Mouse (Mus musculus): ENCODE measurements around the gene Mettl23. TPM values are rescaled to one million over a fixed set of nuclear protein-coding genes. Genes with fewer than 3 reads are reported as not detected.

Gene Mettl23
- 45.9 and 46.3 TPM in 2 replicates for polyA plus RNA-seq (2015; fragmentation: Nextera tagmentation; extraction: Ambion mirVana)

DNA sequence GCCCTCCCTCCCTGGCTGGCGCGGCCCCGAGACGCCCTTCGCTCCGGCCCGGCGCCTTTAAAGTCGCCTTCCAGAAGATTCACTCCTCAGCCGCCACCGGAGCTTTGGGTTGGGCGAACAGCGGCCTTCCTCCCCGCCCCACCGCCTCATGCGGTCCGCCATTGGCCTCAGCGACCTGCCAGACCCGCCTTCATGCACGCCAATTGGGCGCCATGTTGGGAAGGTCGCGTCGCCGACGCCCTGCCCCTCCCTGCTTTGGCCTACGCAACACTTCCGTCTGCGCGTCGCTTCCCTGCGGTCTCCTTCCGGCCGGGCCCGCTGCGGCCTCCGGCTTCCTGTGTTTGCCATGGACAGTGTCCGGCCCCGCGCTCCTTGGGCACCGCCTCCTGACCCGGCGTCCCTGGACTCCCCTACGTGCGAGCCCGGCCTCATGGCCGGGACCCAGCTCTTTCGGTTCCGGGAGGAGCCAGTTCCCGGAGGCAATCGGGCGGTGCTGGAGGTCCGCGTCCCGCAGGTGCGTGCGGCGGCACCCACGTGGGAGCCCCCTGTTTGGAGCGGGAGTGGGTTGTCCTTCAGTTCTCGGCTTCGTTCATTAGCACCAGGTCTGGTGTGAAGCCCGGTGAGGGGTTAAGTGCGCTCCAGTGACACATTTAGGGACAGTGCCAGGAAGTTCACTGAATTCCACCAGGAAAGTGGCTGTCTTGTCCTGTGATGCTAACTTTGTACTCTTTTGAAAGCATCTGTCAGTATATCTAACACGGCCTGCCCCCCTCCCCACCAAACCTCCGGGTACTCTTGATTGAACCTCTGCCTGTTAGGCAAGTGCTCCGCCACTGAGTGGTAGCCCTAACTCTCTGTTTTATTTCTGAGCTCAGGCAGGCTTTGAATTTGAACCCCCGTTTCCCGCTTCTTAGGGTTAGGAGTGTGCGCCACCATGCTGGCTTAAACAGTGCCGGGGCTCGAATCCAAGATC, at the start of gene Mettl23, which contains the start of gene Jmjd6:
Gene Mettl23 (plus strand): TSS at position 18 of the 973 bp plus-strand sequence.
Gene Jmjd6 (minus strand): TSS at position 189 of the 973 bp plus-strand sequence.

GRCm38 (mm10) chr11:116827534-116828165, 15.4 kb upstream of the Mettl23 start, which contains the start of gene Mxra7:
Gene Mxra7, minus strand, starts transcription at chr11:116828046.

GRCm38 (mm10) chr11:116852291-116852890, 9.3 kb downstream of the Mettl23 start, which contains the start of gene Mfsd11:
Gene Mfsd11, plus strand, starts transcription at chr11:116852440.

GRCm38 (mm10) chr11:116852891-116853511, 9.9 kb downstream of the Mettl23 start, which contains the start of gene Srsf2:
Gene Srsf2, minus strand, starts transcription at chr11:116853094.

Other genes with a start within 250 kb of the Mettl23 start
- 7.3 and 10.1 TPM in 2 replicates for gene Rhbdf2, start 216.3 kb upstream of the Mettl23 start, polyA plus RNA-seq (2015; fragmentation: Nextera tagmentation; extraction: Ambion mirVana)
- 0.56 and 0.72 TPM in 2 replicates for gene Prcd, start 189.7 kb upstream of the Mettl23 start, polyA plus RNA-seq (2015; fragmentation: Nextera tagmentation; extraction: Ambion mirVana)
- gene Cygb, start 189.0 kb upstream of the Mettl23 start, polyA plus RNA-seq (2015; fragmentation: Nextera tagmentation; extraction: Ambion mirVana), result 5.5 and 7.3 TPM in 2 replicates
- gene St6galnac1, start 67.8 kb upstream of the Mettl23 start, polyA plus RNA-seq (2015; fragmentation: Nextera tagmentation; extraction: Ambion mirVana), result not detected in 2 replicates
- 8.9 and 12.7 TPM in 2 replicates for gene Mxra7, start 15.2 kb upstream of the Mettl23 start, polyA plus RNA-seq (2015; fragmentation: Nextera tagmentation; extraction: Ambion mirVana)
- 28.6 and 29.2 TPM in 2 replicates for gene Jmjd6, start 171 bp downstream of the Mettl23 start, polyA plus RNA-seq (2015; fragmentation: Nextera tagmentation; extraction: Ambion mirVana)
- 19.3 and 20.5 TPM in 2 replicates for gene Mfsd11, start 9.2 kb downstream of the Mettl23 start, polyA plus RNA-seq (2015; fragmentation: Nextera tagmentation; extraction: Ambion mirVana)
- gene Srsf2, start 9.8 kb downstream of the Mettl23 start, polyA plus RNA-seq (2015; fragmentation: Nextera tagmentation; extraction: Ambion mirVana), result 583 and 603 TPM in 2 replicates
- 0.02 and 0.07 TPM in 2 replicates for gene Mgat5b, start 75.6 kb downstream of the Mettl23 start, polyA plus RNA-seq (2015; fragmentation: Nextera tagmentation; extraction: Ambion mirVana)